Mouse (Mus musculus): ENCODE results near the gene Nrn1l.
A peak's percentile ranks its signal among the peaks of the same experiment; 100 is the strongest.

Gene Nrn1l

GRCm38 (mm10) chr8:105893339-105893738 lies at the start of gene Nrn1l:
Gene Nrn1l (plus strand): TSS chr8:105893567.
- peak; percentile 68 for DNase-seq

DNA sequence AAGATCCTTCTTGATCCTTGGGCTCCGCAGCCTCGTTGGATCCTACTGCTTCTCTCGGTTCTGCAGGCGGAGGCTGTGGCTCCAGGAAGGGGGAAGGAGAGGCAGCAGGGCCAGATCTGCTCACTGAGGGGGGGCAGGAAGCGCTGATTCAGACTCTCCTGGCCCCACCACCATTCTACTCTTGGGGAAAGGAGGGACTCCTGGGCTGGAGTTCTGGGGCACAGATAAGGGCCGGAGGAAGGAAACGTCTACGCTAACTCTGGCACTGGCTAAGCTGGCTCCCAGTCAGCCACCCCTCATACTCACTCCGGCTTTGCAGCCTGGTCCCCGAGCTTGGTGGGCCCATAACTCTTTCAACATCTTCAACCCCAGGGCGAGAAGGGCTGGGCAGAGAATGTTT lies 46.7 kb upstream of the Nrn1l start:
- no peak for DNase-seq

DNA sequence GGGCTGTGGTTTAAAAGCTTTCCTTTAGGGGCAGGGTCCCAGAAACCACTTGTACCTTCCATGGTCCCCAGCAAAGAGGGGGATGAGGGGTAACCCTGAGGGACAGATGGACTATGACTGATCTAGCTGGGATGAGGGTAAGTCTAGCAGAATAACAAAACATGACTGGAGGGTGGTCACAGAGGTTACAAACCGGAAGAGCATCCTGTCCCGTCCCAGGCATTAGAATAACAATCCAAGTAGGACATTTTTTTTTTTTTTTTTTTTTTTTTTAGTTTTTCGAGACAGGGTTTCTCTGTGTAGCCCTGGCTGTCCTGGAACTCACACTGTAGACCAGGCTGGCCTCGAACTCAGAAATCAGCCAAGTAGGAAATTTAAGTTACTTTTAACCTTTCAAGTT lies 43.4 kb upstream of the Nrn1l start:
- DNase-seq = no peak

GRCm38 (mm10) chr8:105850611-105851010 lies 42.8 kb upstream of the Nrn1l start:
- no peak for DNase-seq

DNA sequence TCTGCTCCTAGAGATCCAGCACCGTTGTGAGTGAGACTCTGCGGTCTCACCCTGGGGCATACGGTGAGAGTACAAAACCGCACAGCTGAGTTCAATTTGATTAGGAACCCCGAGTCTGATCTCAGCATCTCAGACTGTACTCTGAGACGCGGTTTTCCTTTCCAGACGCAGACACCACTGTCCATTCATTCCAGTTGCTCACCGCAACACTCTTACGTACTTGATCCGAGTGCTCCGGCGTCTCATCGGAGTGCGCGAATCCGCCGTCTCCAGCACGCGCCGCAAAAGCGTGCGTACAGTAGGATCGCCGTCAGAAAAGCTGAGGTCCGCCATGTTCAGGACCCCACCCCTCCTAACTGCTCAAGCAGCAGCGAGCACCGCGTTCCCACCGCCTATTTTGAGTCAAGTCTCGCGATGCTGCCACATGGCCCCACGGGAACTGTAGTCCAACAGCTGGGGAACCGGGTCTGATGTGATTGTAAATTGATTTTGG lies 41.7 kb upstream of the Nrn1l start:
- DNase-seq = peak; percentile 83

- no peak for DNase-seq
Observed at GRCm38 (mm10) chr8:105852146-105852729, 41.1 kb upstream of the Nrn1l start.

- no peak for DNase-seq
Observed at GRCm38 (mm10) chr8:105853178-105853577, 40.2 kb upstream of the Nrn1l start, which contains the start of gene Cenpt. Gene Cenpt (minus strand): TSS chr8:105853278.

DNA sequence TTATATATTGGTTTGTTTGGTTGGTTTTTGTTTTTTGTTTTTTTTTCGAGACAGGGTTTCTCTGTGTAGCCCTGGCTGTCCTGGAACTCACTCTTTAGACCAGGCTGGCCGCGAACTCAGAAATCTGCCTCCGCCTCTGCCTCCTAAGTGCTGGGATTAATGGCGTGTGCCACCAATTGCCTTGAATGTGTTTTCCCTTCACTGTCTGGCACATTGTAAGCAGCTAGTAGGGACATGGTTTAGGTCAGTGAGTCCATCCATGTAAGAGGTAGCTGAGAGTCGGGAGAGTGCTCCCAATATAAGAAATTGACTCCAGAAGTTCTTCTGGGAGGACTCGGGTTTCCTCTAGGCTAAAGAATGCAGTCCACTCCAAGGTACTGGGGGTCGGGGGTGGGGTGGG lies 39.1 kb upstream of the Nrn1l start:
- no peak for DNase-seq

- peak; percentile 90 for DNase-seq
Observed at GRCm38 (mm10) chr8:105854715-105855216, 38.6 kb upstream of the Nrn1l start, which contains the start of gene Thap11. Gene Thap11 (plus strand): TSS chr8:105855132.

- DNase-seq = peak; percentile 45
Observed at GRCm38 (mm10) chr8:105855248-105856167, 37.9 kb upstream of the Nrn1l start.

GRCm38 (mm10) chr8:105856168-105856835 lies 37.1 kb upstream of the Nrn1l start:
- no peak for DNase-seq

DNA sequence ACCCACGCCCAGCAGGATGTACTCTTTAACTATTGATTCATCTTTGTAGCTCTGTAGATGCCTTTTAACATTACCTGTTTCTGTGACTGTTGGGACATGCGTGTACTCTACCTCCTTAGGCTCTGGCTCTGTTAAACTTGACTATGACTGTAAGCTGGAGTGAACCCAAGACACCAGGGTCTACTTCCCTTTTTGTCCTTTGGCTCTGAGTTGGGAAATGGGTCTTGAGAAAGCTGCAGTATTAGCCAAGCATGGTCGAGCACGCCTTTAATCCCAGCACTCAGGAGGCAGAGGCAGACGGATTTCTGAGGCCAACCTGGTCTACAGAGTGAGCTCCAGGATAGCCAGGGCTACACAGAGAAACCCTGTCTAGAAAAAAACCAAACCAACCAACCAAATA lies 34.9 kb upstream of the Nrn1l start:
- no peak for DNase-seq

DNA sequence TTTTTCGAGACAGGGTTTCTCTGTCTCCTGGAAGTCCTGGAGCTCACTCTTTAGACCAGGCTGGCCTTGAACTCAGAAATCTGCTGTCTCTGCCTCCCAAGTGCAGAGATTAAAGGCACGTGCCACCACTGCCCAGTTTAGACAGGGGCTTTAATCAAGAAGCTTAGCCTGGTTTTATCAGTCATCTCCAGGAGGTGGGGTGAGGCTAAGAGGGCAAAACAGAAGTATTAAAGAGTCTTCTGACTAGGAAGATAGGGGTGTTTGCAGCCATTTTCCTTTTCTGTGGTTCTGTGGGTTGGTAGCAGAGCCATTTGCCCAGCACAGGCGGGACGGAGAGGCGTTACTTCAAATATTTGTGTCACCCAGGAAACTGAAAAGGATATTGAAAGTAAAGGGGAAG lies 34.1 kb upstream of the Nrn1l start:
- DNase-seq = no peak

- DNase-seq = peak; percentile 99
Observed at GRCm38 (mm10) chr8:105860143-105860981, 33.0 kb upstream of the Nrn1l start, which contains the start of gene Nutf2. Gene Nutf2 (plus strand): TSS chr8:105860580.

GRCm38 (mm10) chr8:105861951-105862350 lies 31.4 kb upstream of the Nrn1l start:
- DNase-seq = no peak

DNA sequence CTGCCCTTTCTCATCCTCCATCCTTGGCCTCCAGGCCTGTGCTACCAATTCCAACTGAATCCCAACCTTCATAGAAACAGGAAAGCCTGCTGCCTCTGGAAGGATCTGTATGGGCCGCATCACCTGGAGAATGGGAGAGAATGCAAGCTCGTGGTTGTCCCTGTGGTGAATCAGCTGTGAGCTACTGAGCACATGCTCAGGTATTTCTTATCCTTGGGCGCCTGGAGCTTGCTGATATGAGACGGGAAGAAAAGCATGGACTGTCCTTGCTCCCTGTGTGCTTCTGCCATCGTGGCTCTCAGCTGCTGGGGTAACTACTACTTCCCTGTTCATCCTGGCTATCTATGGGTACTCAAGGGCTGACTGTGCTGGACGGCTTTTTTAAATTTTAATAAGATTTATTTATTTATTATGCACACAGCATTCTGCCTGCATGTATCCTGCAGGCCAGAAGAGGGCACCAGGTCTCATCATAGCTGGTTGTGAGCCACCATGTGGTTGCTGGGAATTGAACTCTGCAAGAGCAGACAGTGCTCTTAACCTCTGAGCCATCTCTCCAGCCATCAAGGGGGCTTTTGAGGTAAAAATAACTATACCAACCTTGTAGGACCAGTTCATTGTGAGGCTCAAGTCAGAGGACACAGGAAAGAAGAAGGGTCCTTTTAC lies 26.9 kb upstream of the Nrn1l start:
- no peak for DNase-seq

DNA sequence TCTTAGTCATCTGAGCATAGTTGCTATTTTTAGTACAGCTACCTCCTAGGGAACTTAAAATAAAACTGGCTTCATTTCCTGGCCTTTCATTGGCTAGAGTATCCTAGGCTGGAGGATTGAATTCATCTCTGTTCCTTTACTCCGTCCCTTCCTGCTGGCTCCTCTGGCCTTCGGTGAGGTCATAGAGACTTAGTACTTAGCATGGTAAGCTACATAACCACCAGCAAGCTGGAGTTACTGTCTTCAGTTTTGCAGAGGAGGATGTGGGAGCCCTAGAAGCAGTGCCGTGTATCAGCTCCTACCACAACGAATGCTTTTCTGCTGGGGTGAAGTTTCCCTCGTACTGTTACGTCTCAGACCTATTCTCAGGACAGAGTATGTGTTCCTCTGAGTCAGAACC lies 19.1 kb upstream of the Nrn1l start:
- DNase-seq = no peak

DNA sequence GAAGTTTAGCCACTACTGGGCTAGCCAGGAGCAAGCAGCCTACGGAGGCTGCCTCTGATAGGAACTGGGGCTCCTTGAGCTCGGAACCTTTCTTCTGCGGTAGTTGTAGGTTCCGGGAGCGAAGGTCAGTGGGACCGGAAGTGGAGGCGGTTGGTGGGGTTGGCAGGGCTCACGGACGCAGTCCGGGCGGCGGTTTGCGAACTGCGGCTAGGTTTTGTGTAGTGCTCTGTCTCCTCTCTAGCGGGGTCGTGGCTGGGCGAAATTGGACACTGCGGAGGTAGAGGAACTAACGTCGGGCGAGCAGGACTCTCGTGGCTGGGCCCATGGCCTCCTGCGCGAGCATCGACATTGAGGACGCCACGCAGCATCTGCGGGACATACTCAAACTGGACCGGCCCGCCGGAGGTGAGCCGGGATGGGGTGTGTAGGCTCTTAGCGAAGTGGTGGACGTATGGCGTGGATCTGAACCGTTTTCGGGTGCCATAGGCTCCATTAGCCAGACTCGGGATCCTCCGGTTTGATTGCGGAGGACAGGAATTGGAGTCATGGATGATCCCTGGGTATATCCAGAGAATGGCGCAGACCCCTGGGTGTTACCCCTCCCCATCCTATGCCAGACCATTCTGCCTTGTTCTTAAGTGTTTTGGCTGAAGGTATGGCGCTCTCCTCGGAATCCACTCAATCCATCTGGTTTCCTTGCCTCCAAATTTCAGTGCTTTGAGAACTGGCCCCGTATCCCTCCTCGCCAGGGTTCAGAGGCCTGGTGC lies 12.4 kb upstream of the Nrn1l start, which contains the start of gene Edc4:
Gene Edc4, plus strand, starts transcription at position 128 of the 767 bp plus-strand sequence.
- DNase-seq = peak; percentile 75

DNA sequence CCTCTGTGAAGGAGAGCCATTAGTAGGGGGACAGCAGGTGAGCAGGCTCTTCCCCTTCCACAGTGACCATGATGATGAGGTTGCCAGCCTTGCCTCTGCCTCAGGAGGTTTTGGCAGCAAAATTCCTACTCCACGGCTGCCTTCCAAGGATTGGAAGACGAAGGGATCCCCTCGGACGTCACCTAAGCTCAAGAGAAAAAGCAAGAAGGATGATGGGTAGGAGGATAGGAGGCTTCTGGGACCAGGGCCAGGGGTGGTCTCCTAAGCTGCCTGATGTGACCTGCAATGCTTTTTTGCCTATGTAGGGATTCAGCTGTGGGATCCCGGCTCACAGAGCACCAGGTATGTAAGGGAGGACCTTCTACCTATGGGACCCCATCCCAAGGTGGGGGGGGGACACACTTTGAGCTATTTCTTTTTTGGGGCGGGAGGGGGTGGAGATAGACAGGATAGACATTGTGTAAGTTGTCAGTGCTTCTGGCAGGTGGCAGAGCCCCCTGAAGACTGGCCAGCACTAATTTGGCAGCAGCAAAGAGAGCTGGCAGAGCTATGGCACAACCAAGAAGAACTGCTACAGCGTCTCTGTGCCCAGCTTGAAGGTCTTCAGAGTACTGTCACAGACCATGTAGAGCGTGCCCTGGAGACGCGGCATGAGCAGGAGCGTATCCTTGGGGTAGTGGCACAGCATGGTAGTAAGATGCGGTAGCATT lies 3.5 kb upstream of the Nrn1l start:
- no peak for DNase-seq

GRCm38 (mm10) chr8:105890870-105891269 lies 2.5 kb upstream of the Nrn1l start:
- no peak for DNase-seq

Measured in kidney, adult 11 months (tissue).